Mouse (Mus musculus): Measurements from ENCODE around the gene Plpp4.

Plpp4 gene

GRCm38 (mm10) chr7:129303356-129303755 lies 46.5 kb downstream of the Plpp4 start:
- DNase-seq: no peak

GRCm38 (mm10) chr7:129307042-129307825 lies 50.4 kb downstream of the Plpp4 start:
- DNase-seq: no peak

GRCm38 (mm10) chr7:129308661-129309060 lies 51.8 kb downstream of the Plpp4 start:
- no peak for DNase-seq

- DNase-seq: no peak
Observed at GRCm38 (mm10) chr7:129312521-129312920, 55.7 kb downstream of the Plpp4 start.

- no peak for DNase-seq
Observed at GRCm38 (mm10) chr7:129313969-129314368, 57.1 kb downstream of the Plpp4 start.

GRCm38 (mm10) chr7:129340096-129340495 lies 83.3 kb downstream of the Plpp4 start:
- DNase-seq: no peak

GRCm38 (mm10) chr7:129355561-129355960 lies 98.7 kb downstream of the Plpp4 start:
- DNase-seq: no peak

GRCm38 (mm10) chr7:129375306-129375705 lies 118.5 kb downstream of the Plpp4 start:
- no peak for DNase-seq

GRCm38 (mm10) chr7:129385149-129385548 lies 128.3 kb downstream of the Plpp4 start:
- DNase-seq: no peak

GRCm38 (mm10) chr7:129392835-129393489 lies 136.1 kb downstream of the Plpp4 start:
- no peak for DNase-seq

GRCm38 (mm10) chr7:129396561-129396960 lies 139.7 kb downstream of the Plpp4 start:
- no peak for DNase-seq

GRCm38 (mm10) chr7:129399071-129399470 lies 142.2 kb downstream of the Plpp4 start:
- no peak for DNase-seq

- no peak for DNase-seq
Observed at GRCm38 (mm10) chr7:129402695-129403364, 146.0 kb downstream of the Plpp4 start.

- no peak for DNase-seq
Observed at GRCm38 (mm10) chr7:129406069-129406468, 149.2 kb downstream of the Plpp4 start.

GRCm38 (mm10) chr7:129412695-129413094 lies 155.9 kb downstream of the Plpp4 start:
- no peak for DNase-seq

- no peak for DNase-seq
Observed at GRCm38 (mm10) chr7:129415179-129415578, 158.3 kb downstream of the Plpp4 start.

- DNase-seq: no peak
Observed at GRCm38 (mm10) chr7:129421181-129421580, 164.3 kb downstream of the Plpp4 start.

- no peak for DNase-seq
Observed at GRCm38 (mm10) chr7:129425554-129425953, 168.7 kb downstream of the Plpp4 start.

- DNase-seq: no peak
Observed at GRCm38 (mm10) chr7:129428794-129429193, 172.0 kb downstream of the Plpp4 start.

- no peak for DNase-seq
Observed at GRCm38 (mm10) chr7:129429903-129430302, 173.1 kb downstream of the Plpp4 start.
